Mouse (Mus musculus): ENCODE measurements at regions not wholly inside any gene's neighbourhood (a gene's known extent, or its start where the extent isn't known, plus 50 kb on each side); places are given as distances from the start of the nearest gene placed in this dataset.
A peak's percentile ranks its signal among the peaks of the same experiment; 100 is the strongest.
"Not testable (repeated sequence)": the region's sequence is repeated elsewhere in the genome, so short reads cannot be mapped to it uniquely, and the experiment has no call there.

DNA sequence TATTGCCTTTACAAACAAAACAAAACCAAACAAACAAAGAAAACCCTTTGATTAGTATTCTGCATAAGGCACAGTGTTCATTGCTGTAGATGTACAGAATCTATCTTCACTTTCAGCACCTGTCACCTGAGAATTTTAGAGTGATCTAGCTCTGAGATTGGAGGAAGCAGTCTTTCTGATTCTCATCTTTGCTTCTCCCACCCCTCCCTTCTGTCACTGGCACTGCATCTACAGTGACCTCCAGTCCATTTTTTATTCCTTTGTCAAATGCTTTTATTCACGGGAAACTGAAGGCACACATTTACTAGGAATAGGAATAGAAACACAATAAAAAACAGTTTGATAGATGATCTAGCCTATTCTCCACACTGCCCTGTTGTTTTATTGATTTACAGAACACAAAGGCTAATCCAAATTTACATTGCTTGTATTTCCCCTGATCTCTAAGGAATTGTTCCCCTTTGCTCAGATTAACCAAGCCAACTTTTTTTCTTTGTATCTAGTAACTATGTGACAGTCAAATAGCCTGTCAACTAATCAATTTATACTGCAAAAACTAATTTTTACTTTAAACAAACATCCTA lies 488.2 kb upstream of the Stxbp6 start:
- Histone ChIP-seq H3K27ac (ENCODE audit: low read length) (peak overlapping the region; percentile 72), H3K27me3 (ENCODE audit: control insufficient read depth, insufficient read depth, low read depth, low read length) (no peaks in the 10 kb centered on the region), H3K4me3 (ENCODE audit: low read depth, low read length) (no peak overlapping the region), H3K36me3 (ENCODE audit: control insufficient read depth, insufficient read depth, low read length) (no peaks in the 10 kb centered on the region), H3K4me2 (ENCODE audit: low read length) (no peak overlapping the region), H3K9me3 (replicated peaks; ENCODE audit: control insufficient read depth, low read length, poor library complexity, severe bottlenecking) (no peaks in the 10 kb centered on the region), H3K4me1 (ENCODE audit: control insufficient read depth, insufficient read depth, low read length) (peaks cover 34% of the 10 kb centered on the region), H3K9ac (ENCODE audit: low read depth, low read length) (no peak overlapping the region)
- 3% methylated on average over 1 of the region's 1 CpGs for WGBS
- ATAC-seq: peak; percentile 47; the same call in 1 of the 2 replicates

DNA sequence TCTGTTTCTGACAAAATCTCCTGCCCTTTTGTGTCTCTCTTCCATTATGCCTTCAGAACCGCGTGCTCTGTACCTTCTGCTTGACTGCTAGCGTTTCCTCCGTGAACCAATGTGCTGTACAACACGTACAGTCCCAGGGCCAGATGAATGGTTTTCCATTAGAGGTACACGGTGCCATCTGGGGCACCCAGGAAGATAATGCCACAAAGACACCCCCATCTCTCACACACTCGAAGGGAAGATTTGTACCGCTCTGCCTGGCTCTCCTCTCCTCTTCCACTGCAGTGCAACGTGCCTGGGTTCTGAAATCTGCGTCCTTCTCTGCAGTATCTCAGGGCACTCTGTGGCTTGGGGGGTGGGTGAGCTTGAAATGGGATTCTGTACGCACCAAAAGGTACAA lies 487.4 kb upstream of the Stxbp6 start:
- peak; percentile 71 for ATAC-seq
- no peak overlapping the region for H3K9ac ChIP-seq (ENCODE audit: low read depth, low read length)
- H3K4me3 ChIP-seq (ENCODE audit: low read depth, low read length): no peak overlapping the region
- 0 out of 2 replicates have a peak overlapping the region, but pooled peaks have one; percentile 7 for H3K4me2 ChIP-seq (ENCODE audit: low read length)
- H3K36me3 ChIP-seq (ENCODE audit: control insufficient read depth, insufficient read depth, low read length): no peaks in the 10 kb centered on the region
- H3K4me1 ChIP-seq (ENCODE audit: control insufficient read depth, insufficient read depth, low read length): peaks cover 34% of the 10 kb centered on the region
- 20% methylated on average over 11 of the region's 11 CpGs for WGBS
- H3K27me3 ChIP-seq (ENCODE audit: control insufficient read depth, insufficient read depth, low read depth, low read length): no peaks in the 10 kb centered on the region
- peak overlapping the region; percentile 72 for H3K27ac ChIP-seq (ENCODE audit: low read length)
- H3K9me3 ChIP-seq (replicated peaks; ENCODE audit: control insufficient read depth, low read length, poor library complexity, severe bottlenecking): no peaks in the 10 kb centered on the region

DNA sequence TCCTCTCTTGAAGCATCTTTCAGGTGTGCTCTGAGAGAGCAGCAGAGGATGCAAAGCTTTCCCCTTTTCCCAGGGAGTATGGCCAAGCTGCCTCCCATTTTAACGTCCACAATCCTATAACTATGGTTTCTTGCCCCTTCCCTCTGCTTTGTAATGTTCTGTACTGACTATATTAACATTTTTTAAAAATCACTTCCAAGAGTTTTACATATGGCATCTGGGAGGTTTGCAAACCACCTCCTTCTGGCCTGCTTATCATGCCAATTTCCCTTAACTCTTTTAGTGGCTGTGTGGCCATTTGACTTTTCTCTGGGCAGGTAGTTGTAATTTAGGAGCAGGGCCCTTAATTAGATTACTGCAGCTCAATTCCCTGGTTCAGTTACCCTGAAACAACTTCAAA lies 486.9 kb upstream of the Stxbp6 start:
- no peak overlapping the region for H3K4me2 ChIP-seq (ENCODE audit: low read length)
- no peak for ATAC-seq
- H3K4me3 ChIP-seq (ENCODE audit: low read depth, low read length): no peak overlapping the region
- no peak overlapping the region for H3K9ac ChIP-seq (ENCODE audit: low read depth, low read length)
- no peaks in the 10 kb centered on the region for H3K9me3 ChIP-seq (replicated peaks; ENCODE audit: control insufficient read depth, low read length, poor library complexity, severe bottlenecking)
- H3K27ac ChIP-seq (ENCODE audit: low read length): peak overlapping the region; percentile 72
- H3K36me3 ChIP-seq (ENCODE audit: control insufficient read depth, insufficient read depth, low read length): no peaks in the 10 kb centered on the region
- WGBS: 44% methylated on average over 1 of the region's 1 CpGs
- H3K27me3 ChIP-seq (ENCODE audit: control insufficient read depth, insufficient read depth, low read depth, low read length): no peaks in the 10 kb centered on the region
- peaks cover 34% of the 10 kb centered on the region for H3K4me1 ChIP-seq (ENCODE audit: control insufficient read depth, insufficient read depth, low read length)

DNA sequence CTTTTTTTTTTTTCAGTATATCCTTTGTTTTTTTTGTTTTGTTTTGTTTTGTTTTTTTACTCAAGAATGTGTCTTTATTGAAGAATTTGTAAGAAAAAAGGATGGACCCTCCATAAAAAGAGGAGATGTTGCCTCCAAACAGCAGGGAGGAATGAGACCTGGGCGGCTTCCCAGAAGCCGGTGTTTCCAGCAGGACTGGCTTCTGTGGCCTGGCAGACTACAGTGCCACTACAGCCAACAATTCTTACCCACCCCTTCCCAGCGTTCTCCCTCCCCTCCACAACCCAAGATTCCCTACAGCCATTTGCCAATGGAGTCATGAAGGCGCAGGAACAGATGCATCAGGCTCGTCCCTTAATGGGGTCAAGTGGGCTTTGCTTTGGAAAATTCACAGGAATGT lies 475.4 kb upstream of the Stxbp6 start:
- H3K4me2 ChIP-seq (ENCODE audit: low read length); ATAC-seq; H3K4me3 ChIP-seq (ENCODE audit: low read depth, low read length); H3K27me3 ChIP-seq (ENCODE audit: control insufficient read depth, insufficient read depth, low read depth, low read length); H3K9me3 ChIP-seq (replicated peaks; ENCODE audit: control insufficient read depth, low read length, poor library complexity, severe bottlenecking); H3K36me3 ChIP-seq (ENCODE audit: control insufficient read depth, insufficient read depth, low read length); H3K9ac ChIP-seq (ENCODE audit: low read depth, low read length); H3K4me1 ChIP-seq (ENCODE audit: control insufficient read depth, insufficient read depth, low read length); H3K27ac ChIP-seq (ENCODE audit: low read length): not testable (repeated sequence)
- 79% methylated on average over 5 of the region's 5 CpGs for WGBS

DNA sequence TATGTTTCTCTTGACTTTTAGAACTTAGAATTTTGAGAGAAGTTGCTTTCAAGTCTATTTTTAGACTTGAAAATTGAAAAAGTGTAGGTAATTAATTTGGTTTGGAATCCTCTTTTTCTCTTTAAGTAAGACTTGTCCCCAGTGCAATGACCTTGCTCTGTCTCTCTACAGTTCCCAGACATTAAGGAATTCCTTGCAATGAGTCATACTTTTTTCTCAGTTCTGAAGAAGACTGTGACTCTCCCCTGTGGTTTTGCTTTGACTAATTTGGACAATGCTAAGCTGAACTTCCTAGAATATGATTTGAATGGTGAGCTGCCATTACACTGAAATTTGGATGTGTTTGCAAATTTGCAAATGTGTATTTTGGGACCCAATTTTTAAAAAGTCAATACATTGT lies 445.0 kb upstream of the Stxbp6 start:
- Histone ChIP-seq H3K9ac (ENCODE audit: low read depth, low read length) (no peak overlapping the region), H3K27ac (ENCODE audit: low read length) (no peak overlapping the region), H3K27me3 (ENCODE audit: control insufficient read depth, insufficient read depth, low read depth, low read length) (no peaks in the 10 kb centered on the region), H3K9me3 (replicated peaks; ENCODE audit: control insufficient read depth, low read length, poor library complexity, severe bottlenecking) (no peaks in the 10 kb centered on the region), H3K4me2 (ENCODE audit: low read length) (no peak overlapping the region), H3K4me3 (ENCODE audit: low read depth, low read length) (no peak overlapping the region), H3K36me3 (ENCODE audit: control insufficient read depth, insufficient read depth, low read length) (no peaks in the 10 kb centered on the region), H3K4me1 (ENCODE audit: control insufficient read depth, insufficient read depth, low read length) (no peaks in the 10 kb centered on the region)
- ATAC-seq: no peak

DNA sequence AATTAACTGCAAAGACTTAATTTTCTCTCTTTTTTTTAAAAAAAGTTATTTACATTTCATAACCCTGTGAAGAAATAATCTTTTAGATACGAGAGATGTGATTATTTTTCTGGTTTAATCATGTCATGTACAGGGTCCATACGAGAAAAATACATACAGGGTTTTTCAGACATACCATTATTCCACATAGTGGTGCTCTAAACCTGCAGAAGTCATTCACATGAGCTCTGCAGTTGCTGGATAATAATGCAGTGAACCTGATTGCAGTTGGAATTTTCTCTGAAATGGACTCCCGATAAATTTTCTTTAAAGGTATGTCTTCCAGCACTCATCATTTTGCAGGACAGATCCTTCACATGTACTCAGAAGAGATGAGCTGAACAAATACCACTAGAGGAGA lies 439.9 kb upstream of the Stxbp6 start:
- peak; percentile 86 for ATAC-seq
- Histone ChIP-seq H3K4me2 (ENCODE audit: low read length) (no peak overlapping the region), H3K9ac (ENCODE audit: low read depth, low read length) (no peak overlapping the region), H3K27me3 (ENCODE audit: control insufficient read depth, insufficient read depth, low read depth, low read length) (no peaks in the 10 kb centered on the region), H3K36me3 (ENCODE audit: control insufficient read depth, insufficient read depth, low read length) (no peaks in the 10 kb centered on the region), H3K9me3 (replicated peaks; ENCODE audit: control insufficient read depth, low read length, poor library complexity, severe bottlenecking) (no peaks in the 10 kb centered on the region), H3K4me1 (ENCODE audit: control insufficient read depth, insufficient read depth, low read length) (no peaks in the 10 kb centered on the region), H3K27ac (ENCODE audit: low read length) (no peak overlapping the region), H3K4me3 (ENCODE audit: low read depth, low read length) (no peak overlapping the region)
- WGBS: 50% methylated on average over 3 of the region's 3 CpGs

DNA sequence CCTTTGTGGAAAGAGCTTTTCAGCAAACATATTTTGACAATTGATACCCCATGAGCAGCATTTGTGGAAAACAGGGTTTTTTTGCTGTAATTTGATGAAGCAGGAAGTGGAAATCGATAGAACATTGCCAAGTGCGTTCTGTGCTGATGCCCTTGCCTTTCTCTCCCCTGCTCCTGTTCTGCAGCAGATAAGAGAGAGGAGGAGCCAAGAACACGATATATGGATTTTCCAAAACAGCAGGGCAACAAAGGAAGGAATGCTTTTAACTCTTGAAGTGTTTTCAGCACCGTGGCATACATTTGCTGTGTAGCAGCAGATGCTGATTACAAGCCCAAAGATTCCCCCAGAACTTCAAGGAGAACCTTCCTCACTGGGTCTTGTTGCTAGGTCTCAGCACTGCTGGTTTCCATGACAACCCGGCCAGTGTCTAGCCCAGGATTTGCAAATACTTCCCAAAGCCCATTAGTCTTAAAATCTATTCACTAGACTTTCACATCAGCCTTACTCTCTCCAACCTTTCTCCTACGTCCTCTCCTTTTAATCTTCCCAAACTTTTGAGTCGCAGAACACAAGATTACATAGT lies 433.0 kb upstream of the Stxbp6 start:
- no peaks in the 10 kb centered on the region for H3K27me3 ChIP-seq (ENCODE audit: control insufficient read depth, insufficient read depth, low read depth, low read length)
- no peak overlapping the region for H3K4me2 ChIP-seq (ENCODE audit: low read length)
- WGBS: 24% methylated on average over 7 of the region's 7 CpGs
- no peaks in the 10 kb centered on the region for H3K36me3 ChIP-seq (ENCODE audit: control insufficient read depth, insufficient read depth, low read length)
- no peaks in the 10 kb centered on the region for H3K9me3 ChIP-seq (replicated peaks; ENCODE audit: control insufficient read depth, low read length, poor library complexity, severe bottlenecking)
- H3K4me1 ChIP-seq (ENCODE audit: control insufficient read depth, insufficient read depth, low read length): no peaks in the 10 kb centered on the region
- H3K27ac ChIP-seq (ENCODE audit: low read length): no peak overlapping the region
- no peak overlapping the region for H3K9ac ChIP-seq (ENCODE audit: low read depth, low read length)
- 0 out of 2 replicates have a peak, but pooled peaks have one; percentile 56 for ATAC-seq
- H3K4me3 ChIP-seq (ENCODE audit: low read depth, low read length): no peak overlapping the region

DNA sequence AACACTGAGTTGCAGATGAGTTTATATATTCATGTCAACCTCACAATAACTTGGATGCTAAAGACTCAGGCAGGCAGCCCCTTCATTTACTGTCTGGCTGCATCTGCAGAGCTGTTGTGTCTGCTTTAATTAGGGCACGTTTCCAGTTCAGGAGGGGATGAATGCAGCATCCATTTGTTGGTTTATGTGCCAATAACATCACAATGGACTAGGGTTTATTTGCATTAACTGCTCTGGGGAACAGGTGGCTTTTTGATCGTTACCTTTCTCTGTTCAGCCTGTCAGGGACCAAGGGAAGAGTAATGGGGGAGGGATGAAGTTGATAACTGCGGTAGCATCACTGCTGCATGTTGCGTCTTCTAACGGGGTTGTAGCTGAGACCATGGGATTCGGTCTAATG lies 425.3 kb upstream of the Stxbp6 start:
- no peak overlapping the region for H3K4me2 ChIP-seq (ENCODE audit: low read length)
- H3K36me3 ChIP-seq (ENCODE audit: control insufficient read depth, insufficient read depth, low read length): no peaks in the 10 kb centered on the region
- ATAC-seq: peak; percentile 48; the same call in 1 of the 2 replicates
- no peak overlapping the region for H3K9ac ChIP-seq (ENCODE audit: low read depth, low read length)
- no peaks in the 10 kb centered on the region for H3K27me3 ChIP-seq (ENCODE audit: control insufficient read depth, insufficient read depth, low read depth, low read length)
- H3K4me1 ChIP-seq (ENCODE audit: control insufficient read depth, insufficient read depth, low read length): no peaks in the 10 kb centered on the region
- H3K9me3 ChIP-seq (replicated peaks; ENCODE audit: control insufficient read depth, low read length, poor library complexity, severe bottlenecking): no peaks in the 10 kb centered on the region
- H3K4me3 ChIP-seq (ENCODE audit: low read depth, low read length): no peak overlapping the region
- no peak overlapping the region for H3K27ac ChIP-seq (ENCODE audit: low read length)
- WGBS: 49% methylated on average over 6 of the region's 6 CpGs

DNA sequence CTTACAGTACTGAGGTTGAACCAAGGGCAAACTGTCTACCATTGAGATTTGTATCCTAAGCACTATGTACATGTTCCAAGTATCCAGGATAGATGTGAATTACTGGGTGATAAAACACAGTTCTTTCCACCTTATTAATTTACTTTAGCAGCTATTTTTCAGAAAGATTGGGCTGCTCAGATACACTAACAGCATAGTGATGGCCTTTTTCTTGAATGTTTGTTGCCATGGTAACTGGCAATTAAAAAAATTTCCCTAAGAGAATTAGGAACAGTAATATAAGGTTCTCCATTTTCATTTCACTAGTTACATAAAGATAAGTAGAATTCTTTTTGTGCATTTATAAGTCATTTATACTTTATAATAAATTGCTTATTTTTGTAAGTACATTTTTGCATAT lies 423.7 kb upstream of the Stxbp6 start:
- no peaks in the 10 kb centered on the region for H3K36me3 ChIP-seq (ENCODE audit: control insufficient read depth, insufficient read depth, low read length)
- no peaks in the 10 kb centered on the region for H3K4me1 ChIP-seq (ENCODE audit: control insufficient read depth, insufficient read depth, low read length)
- no peak overlapping the region for H3K27ac ChIP-seq (ENCODE audit: low read length)
- H3K9me3 ChIP-seq (replicated peaks; ENCODE audit: control insufficient read depth, low read length, poor library complexity, severe bottlenecking): no peaks in the 10 kb centered on the region
- H3K9ac ChIP-seq (ENCODE audit: low read depth, low read length): no peak overlapping the region
- H3K4me2 ChIP-seq (ENCODE audit: low read length): no peak overlapping the region
- H3K4me3 ChIP-seq (ENCODE audit: low read depth, low read length): no peak overlapping the region
- no peak for ATAC-seq
- no peaks in the 10 kb centered on the region for H3K27me3 ChIP-seq (ENCODE audit: control insufficient read depth, insufficient read depth, low read depth, low read length)
